Mouse (Mus musculus): Measurements from ENCODE around the gene Rab26.

Gene Rab26

DNA sequence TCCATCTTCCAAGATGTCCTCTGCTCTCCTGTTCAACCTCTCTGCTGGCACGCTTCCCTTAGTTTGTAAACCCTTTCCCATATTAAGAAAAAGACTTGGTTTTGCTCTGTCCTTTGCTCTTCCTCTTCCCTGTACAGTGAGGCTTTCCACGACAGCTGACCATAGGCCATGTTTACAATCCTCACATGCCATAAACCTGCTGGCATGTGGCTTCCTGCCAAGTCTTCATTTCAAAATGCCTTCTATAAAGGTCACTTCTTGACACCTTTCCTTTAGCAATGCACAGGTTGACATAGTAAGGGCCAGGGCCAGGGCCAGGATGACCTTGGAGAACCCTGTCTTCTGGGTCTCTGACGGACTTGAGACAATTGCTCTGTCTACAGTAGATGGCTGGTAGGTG, 12.2 kb upstream of the Rab26 start:
- no peak for DNase-seq

DNA sequence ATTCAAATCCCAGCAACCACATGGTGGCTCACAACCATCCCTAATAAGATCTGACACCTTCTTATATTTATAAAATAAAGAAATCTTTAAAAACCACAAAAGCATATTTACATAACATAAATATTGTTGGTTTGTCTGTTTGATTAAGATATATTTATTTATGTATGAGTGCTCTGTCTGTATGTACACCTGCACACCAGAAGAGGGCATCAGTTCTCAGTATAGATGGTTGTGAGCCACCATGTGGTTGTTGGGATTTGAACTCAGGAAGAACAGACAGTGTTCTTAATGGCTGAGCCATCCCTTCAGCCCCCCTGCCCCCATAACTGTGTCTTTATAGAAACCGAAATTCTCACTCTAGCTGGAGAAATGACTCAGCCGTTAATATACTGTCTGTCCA, 11.2 kb upstream of the Rab26 start:
- no peak for DNase-seq

DNA sequence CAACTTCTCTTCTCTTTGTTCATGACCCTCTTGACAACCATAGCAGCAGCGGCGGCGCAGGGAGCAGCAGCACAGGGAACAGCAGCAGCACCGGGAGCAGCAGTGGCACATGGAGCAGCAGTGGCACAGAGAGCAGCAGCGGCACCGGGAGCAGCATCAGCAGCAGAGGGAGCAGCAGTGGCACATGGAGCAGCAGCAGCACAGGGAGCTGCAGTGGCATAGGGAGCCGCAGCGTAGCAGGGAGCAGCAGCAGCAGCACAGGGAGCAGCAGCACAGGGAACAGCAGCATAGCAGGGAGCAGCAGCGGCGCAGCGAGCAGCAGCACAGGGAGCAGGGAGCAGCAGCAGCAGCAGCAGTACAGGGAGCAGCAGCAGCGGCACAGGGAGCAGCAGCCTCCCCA, 10.6 kb upstream of the Rab26 start:
- DNase-seq, result no peak

DNA sequence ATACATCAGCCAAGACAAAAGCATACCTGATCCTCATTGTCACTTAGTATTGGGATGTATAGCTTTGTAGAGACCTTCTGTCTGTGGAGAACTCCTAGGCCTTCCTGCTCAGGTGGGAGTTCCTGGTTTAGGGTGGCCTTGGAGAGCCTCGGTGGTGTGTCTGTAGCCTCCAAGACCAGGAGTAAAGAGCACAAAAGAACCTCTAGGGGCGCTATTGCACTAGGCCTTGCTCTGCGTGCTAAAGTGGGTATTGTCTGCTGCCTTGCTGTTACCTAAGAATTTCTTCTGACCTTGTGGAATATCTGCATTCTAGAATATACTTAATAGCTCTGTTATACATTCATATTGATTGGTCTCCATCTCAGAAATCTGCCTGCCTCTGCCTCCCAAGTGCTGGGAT, 6.4 kb upstream of the Rab26 start:
- peak; percentile 75 for DNase-seq

DNA sequence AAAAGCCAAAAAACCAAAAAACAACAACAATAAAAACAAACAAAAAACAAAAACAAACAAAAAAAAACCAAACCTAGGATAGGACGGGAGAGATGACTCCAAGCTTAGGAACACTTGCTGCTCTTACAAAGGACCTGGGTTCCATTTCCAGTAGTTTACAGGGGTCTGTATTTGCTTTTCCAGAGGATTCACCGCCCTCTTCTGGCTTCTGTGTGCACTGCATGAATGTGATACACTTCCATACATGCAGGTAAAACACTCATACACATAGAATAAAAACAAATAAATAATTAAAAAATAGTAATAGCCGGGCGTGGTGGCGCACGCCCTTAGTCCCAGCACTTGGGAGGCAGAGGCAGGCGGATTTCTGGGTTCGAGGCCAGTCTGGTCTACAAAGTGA, 4.9 kb upstream of the Rab26 start:
- peak; percentile 68 for DNase-seq

DNA sequence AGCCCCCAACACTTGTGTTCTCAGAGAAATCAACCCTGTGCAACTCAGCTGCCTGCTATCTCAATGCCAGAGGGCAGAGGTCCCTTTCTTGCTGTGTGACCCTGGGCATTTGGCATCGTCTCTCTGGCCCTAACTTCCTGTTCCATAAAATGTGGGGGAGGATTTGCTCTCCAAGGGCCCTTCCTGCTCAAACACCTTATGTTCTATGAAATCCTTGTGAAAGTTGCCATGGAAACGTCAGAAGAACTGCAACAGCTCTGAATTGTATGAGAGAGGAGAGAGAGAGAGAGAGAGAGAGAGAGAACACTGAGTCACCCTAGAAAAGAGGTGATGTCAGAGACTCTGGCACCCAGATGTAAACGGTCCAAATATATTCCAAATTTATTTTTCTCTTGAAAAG, 3.5 kb upstream of the Rab26 start:
- DNase-seq, result no peak

DNA sequence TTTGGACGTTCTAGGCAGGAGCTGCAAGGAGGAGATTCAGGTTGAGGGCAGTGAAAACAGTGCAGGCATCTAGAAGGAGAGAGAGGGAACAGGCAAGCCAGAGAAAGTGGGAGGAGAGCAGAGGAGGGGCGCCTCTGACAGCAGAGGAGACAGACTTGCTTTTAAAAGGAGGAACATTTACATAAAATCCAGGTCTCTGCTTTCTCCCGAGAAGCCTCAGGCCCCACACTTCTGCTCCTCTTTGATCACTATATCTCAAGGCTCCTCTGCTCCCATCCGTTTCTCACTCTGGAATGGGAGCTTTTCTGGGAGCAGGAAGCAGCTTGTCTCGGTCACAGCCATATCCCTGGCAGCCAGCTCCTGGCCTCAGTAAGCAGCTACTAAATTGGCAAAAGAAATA, 1.3 kb upstream of the Rab26 start:
- DNase-seq, result no peak

DNA sequence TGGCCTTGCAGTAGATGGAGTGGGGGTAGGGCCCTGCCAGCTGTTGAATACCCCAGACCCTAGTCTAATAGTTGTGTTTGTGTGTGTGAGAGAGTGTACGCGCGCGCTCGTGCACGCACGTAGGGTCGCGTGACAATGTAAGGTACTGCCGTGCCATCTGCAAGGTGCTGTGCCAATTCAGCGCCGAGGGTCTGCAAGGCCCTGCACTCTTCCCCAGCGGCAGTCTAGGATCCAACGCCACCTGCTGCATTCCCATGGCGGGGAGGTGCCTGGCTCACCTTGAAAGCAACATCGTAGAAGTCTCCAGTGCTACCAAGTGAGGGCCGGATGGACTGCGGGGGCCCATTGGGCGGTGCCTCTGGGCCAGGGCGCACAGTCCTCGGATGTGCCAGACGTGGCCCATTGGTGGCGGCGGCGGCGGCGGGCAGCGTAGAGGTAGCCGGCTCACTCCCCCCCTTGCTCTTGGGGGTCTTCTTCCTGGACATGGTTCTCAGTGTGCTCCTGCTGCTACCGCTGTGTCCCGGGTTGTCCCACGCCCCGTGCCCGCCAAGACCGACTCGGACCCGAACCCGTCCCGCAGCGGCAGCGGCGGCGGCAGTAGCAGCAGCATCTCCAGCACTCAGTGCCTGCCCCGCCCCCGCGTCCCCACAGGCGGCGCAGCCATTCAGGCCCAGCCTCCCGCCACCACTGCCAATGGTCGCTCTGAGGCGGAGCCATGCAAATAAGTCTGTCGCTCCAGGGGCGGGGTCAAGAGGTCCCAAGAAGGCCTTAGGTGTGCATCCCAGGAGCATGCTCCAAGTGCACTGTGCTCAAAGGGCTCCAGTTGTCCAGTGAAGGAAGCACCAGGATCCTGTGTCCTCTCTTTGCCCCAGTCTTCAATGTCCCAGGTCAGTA, 664 bp downstream of the Rab26 start:
- peak; percentile 95 for DNase-seq

DNA sequence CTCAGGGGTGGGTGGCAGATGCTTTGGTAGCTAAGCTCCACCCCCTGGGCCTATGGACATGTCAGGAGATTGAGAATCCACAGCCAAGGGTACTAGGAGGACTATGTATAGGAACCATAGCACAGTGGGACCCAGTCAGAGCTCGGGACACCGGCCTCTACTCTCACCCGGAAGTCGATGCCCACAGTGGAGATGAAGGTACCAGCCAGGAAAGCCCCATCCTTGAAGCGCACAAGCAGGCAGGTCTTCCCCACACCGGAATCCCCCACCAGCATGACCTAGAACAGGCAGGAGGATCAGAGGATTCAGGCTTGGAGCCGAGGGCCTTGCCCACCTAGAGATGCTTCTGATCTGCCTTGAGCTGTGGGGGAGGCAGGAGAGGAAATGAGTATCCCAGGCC, 2.0 kb downstream of the Rab26 start:
- no peak for DNase-seq

DNA sequence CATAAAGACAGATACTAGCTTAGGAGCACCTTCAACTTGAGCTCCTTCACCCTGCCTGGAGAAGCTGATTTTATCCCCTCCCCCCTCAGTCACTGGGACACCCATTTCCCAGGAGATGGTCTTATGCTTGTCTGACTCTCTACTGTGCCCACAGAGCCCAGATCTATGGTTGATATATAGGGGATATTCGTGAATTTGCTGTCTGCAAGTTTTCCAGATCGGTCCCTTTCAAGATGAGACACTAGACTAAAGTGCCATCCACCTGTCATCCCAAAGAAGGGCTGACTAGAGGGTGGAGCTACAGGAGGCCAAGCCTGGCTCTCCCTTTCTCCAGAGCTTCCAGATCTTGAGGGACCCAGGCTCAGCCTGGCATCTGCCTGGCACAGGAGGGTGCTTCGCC, 2.9 kb downstream of the Rab26 start:
- no peak for DNase-seq

DNA sequence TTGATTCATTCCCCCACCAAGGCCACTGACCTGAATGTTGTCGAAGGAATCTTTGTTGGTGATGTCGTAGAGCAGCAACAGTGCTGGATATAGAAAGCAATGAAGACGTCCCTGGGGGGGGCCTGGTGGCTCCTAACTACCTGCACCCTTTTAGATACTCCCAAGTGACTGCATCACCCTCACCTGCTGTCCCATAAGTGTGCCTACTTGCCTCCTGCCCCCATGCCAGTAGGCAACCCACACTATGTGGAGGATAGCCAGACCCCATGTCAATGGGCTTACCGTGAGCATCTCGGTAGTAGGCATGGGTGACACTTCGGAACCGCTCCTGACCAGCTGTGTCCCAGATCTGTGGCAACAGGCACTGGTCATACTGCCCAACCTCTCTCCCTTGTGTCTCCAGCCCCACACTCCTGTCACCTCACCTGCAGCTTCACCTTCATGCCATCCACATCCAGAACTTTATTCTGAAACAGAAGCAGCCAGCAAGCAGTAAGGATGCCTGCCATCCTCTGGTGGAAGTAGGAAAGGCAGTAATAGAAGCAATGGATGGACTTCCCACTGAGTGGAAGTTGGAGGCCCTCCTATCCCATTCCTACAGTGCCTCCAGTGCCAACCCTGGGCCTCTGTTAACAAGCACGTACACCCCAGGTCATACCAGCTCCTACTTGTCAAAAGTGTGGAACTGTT, 3.5 kb downstream of the Rab26 start:
- DNase-seq, result no peak

DNA sequence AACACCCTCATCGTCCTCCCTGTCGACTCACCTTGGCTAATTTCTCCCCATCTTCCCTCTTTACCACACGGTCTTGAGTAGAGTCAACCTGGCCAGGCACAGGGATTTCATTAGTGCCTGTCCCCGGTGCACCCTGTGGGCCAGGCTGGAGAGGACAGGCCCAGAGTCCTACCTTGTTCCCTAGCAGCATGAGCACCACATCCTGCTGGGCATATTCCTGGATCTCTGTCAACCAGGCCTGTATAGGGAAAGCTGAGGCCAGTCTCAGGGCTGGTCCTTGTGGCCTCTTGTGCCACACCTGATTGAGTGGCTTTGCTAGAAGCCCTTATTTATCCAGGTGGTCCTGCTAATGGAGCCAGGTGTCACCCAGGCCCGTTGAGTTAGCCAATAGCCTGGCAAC, 4.1 kb downstream of the Rab26 start:
- DNase-seq, result no peak

DNA sequence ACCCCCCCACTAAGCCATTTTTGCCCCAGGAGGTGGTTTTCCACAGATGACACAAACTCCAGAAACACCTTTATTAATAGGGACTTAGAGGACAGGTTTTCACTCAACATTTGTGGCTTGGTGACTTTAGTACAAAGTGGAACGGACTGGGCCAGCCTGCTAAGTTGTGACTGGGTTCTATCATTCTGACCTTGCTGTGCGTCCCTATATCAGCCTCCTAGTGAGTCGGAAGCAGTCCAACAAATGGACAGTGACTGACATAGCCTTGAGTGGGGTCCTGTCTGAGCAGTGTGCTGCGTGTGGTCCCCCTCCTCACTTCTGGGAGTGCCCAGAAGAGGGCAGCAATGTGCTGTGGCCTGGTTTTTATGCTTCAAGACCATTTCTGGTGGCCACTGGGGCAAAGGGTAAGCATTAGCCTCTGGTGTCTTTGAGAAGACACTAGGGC, 5.0 kb downstream of the Rab26 start:
- peak; percentile 78 for DNase-seq

DNA sequence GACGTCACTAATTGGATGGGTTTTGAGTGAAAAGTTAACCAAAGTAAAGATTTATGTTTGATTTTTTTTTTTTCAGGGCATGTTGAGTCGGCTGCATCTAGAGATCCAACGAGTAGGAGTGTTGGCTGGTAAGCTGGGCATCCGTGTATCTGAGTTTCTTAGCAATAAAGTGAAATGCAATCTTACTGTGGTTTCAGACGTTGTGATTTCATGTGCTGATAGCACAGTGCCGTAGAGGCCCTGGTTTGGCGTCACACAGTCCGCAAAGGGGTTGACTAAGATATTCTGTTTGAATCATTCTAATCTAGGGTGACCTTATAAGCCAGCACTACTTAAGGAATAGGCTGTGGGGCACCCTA, 5.5 kb downstream of the Rab26 start:
- DNase-seq, result no peak

DNA sequence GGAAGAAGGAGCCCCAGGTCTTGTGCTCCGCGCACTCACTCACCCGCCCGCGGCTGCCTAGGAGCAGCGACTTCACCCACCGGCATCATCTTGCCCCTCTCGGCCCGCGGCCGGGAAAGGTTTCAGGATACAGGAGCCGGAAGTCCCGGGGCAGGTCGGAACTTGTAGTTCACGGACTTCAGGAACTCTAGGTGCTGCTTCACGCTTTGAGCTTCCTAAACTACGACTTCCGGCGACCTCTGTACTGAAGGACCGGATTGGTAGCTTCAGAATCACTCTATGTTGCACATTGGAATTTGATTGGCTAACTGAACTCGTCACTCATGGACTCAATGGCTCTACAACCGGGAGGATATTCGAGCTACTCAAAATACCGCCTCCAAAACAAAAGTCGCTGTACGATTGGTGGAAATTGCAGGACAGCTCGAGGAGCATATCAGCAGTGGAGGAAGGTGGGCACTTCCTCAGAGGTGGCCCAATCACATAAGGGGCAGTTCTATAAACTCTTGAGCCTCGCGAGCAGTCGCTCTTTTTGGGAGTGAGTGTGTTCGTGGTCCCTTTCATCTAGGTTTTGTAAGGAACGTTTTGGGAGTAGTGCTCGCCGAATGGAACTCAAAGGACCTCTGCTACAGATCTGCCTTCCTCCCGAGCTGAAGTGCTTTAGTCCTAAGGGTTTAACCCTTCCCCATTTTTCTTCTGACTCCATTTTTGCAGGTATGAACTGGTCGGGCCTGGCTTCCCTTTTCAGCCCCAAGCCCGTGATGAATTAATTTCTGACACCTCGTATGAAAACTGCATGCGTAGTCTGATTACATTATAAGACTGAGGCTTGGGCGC, 6.1 kb downstream of the Rab26 start, which contains the start of gene Traf7:
Gene Traf7, minus strand, starts transcription at position 216 of the 837 bp plus-strand sequence.
- DNase-seq, result peak; percentile 99

DNA sequence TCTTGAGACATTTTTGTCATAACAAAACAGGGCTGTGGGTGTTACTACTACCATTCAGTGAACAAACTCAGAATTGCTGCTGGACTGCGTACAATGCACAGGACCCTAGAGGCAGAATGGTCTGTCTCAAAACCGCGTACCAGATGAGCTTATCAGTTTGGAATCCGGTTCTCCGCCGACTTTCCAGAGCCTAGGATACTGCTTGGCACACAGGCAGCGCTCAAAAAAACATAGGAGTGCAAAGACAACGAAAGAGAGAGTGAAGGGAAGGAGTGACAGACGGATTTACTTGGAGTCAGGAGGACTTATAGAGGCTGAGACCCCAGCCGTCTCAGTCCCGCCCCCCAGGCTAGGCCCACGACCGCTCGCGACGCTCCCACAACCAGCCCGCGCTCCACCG, 6.7 kb downstream of the Rab26 start:
- DNase-seq, result peak; percentile 64

DNA sequence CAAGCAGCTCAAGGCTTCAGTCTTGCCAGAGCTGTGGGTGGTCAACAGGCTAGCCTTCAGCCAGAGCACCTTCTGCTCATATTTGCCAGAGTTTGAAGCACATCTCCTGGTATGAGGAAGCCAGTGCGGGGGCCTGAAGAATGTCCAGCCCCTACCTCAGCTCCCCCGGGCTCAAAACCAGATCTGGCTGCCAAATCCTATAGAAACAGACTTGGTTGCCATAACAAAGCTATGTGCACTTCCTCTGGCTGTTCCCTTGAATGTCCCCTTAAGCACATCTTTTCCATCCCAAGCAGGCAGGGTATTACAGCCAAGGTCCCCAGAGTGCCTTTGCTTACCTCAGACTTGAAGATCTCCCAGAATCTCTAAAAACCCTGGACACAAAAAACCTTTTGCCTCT, 9.3 kb downstream of the Rab26 start:
- DNase-seq, result no peak

DNA sequence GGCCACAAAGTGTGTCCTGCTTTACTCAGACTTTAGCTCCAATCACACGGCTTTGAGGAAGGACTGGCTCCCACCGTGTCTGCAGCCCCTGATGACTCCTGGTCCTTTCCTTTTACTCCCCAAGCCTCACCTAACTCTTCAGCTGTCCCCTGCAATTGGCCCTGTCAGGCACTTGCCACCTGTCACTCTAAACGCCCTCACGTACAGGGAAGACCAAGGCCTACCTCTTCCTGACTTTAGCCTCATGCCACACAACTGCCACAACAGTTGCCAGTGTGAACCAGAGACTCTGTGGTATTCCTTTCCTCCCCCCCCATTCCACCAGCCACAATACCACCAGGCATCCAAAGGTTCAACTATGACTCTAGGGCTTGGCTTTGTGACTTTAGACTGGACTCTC, 13.6 kb downstream of the Rab26 start:
- no peak for DNase-seq

DNA sequence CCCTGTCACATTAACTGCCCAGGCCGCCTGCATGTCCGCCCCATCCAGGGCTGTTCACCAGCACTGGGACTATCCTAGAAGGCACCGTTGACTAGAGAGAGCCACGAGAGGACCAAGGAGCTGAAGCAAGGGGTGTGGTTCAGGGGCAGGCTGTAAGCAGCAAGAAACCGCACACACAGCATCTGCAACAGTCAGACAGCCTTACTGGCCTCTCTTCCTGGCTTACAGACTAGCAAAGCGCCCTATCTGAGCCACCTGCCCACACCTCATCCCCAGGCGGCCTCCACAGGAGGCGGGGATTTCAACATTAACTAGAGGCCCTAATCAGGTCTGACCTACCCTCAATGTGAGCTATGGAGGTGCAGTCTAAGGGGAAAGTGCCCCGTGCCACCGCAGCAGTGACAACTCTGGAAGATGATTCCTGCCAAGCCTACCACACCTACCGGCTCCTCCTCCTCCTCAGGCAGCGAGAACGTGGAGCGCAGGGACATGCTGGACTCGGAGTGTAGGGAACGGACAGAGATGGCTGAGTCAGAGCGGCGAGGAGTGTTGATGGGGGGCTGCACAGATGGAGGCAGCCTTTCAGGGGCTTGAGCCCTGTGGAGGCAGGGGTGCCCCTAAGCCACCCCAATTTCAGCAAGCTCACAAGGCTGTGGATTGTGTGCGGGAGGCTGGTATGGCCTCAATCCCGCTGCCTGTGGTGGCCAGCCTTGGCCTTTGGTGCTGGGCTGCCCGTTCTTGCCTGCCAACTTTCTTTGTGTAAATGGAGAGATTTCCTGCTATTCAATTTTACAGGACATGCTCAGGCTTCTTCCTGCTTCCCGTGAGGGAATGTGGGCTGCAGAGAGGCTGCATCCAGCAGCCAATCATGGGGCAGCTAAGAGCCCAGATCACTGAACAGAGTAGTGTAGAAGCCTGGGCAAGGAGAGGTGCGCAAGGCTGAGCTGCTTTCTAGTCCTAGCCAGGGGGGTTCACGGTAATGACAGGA, 19.4 kb downstream of the Rab26 start:
- no peak for DNase-seq

DNA sequence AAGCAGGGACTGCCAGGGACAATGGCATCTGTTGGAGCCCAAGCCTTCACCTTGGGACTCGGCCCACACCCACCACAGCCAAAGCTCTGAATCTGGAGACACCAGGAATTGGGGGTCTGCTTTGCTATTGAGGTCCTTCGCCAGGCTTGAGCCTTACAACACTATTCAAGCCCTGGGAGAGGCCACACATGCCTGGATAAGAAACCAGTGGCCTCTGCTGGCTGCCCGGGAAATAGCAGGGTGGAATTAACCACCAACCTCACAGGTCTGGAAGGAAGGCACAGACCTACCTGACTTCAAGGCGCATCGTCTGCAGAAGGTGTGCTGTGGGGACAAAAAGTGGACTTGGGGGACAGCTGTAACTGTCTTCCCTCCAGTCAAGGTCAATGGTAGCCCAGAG, 20.4 kb downstream of the Rab26 start:
- peak; percentile 75 for DNase-seq

DNA sequence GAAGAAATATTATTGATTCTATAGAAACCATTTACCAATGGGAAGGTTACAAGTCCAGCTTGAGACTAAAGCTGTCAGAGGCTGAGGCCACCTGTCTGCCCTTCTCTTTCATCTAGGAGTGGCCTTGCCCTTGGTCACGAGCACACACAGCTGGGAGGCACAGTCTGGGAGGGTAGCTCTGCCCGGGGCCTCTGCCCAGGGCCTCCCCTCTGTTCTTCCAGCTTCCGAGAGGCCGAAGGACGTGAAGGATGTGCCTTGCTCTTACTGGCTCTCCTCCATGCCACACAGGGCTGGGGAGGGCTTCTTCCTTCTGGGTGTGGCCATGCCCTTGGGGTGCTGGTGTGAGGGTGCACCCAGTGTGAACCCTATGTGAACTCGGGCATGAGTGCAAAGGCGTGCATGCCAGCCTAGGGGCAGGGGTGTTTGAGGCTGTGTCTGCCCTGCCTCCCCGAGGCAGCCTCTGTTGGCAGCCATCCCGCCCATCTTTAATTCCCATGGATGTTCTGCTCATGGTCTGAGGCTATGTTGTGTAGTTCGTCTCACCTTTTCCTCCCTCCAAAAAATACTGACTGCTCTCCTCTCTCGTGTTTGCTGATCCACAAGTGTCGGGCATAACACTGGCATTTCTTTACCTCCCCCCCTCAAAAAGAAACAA, 26.1 kb downstream of the Rab26 start:
- no peak for DNase-seq

Data from cerebellum, adult 9-10 months (tissue).